Comparison of ENCODE assay signal across 9 mouse cellular contexts in the genomic region with DNA sequence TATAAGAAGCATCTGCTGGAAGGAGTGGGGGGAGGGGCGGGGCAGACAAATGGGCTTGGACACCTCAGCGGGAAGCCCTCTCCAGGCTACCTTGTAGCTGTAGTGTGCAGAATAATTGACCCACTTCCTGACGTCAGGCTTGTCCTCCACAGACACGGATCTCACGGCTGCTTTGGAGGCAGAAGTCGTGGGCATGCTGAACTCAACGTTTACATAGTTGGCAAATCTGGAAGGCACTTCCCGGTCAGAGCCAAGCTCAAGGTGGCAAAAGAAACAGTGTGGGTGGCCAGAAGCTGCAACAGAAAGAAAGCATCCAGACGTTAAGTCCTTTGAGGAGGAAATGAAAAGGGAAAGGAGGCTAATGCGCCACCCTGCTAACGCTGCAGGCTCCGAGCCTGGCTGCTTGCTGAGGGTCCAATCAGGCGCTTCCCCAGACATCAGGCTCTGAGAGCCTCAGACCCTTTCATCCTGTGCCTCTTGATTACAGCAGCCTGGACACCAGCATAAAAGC. TPM values are rescaled to one million over a fixed set of nuclear protein-coding genes. Genes with fewer than 3 reads are reported as not detected.
DNase-seq lines count a peak whose midpoint lies in the region; ATAC-seq lines count a peak whose summit lies in the region.
"Had no signal": no experiment of that assay in that cellular context is flagged by ENCODE, and none has a peak within 500 bp of the region (broad histone marks: within the 10 kb centered on the region; RNA-seq: fewer than 3 reads in every experiment).

No protein-coding gene starts in this region.

- 21% methylated on average over 13 of the region's 13 CpGs for WGBS in lung, embryonic 15.5 days
- WGBS in embryonic facial prominence, embryonic 10.5 days = 23% methylated on average over 13 of the region's 13 CpGs
- 17% methylated on average over 13 of the region's 13 CpGs for WGBS in hindbrain, embryonic 10.5 days

- DNase-seq in lung, adult 18-20 months = no peak
- peak; percentile 56 for DNase-seq in embryonic facial prominence, embryonic 10.5 days (ENCODE audit: low spot score)
- peak; percentile 36 for DNase-seq in hindbrain, embryonic 10.5 days (ENCODE audit: low spot score)
- DNase-seq in left cerebral cortex, postnatal 36 days (ENCODE audit: low spot score in 2 of 2) = peak; percentile 39
- peak; percentile 35 for DNase-seq in neural tube, embryonic 10.5 days (ENCODE audit: extremely low spot score, low spot score)
- no peak for DNase-seq in ovary, postnatal 10 days (ENCODE audit: low spot score)
- DNase-seq in urinary bladder, postnatal 10 days (ENCODE audit: low spot score) = no peak

- no peaks in the 10 kb centered on the region for H3K27me3 ChIP-seq in lung, embryonic 15.5 days
- H3K27me3 ChIP-seq in embryonic facial prominence, embryonic 10.5 days (replicated peaks; ENCODE audit: low read depth, poor library complexity, severe bottlenecking) = no peaks in the 10 kb centered on the region
- H3K27me3 ChIP-seq in hindbrain, embryonic 10.5 days (ENCODE audit: insufficient read depth, poor library complexity, severe bottlenecking) = no peaks in the 10 kb centered on the region
- H3K27me3 ChIP-seq: Patski had no signal

- peak overlapping the region; percentile 11 for H3K4me3 ChIP-seq in lung, embryonic 15.5 days
- peak overlapping the region; percentile 42 for H3K4me3 ChIP-seq in embryonic facial prominence, embryonic 10.5 days
- peak overlapping the region; percentile 35 for H3K4me3 ChIP-seq in hindbrain, embryonic 10.5 days

- ATAC-seq in lung, embryonic 15.5 days (ENCODE audit: borderline replicate concordance, extremely low read depth, low FRiP score, low TSS enrichment) = peak; percentile 16; the same call in 1 of the 2 replicates
- ATAC-seq: Patski had no signal

- intact Hi-C loops in left cerebral cortex, postnatal 36 days (cut with DNase I) = loop anchor here (2.0 to 5.0 kb wide), 3 partner anchors 71 to 157 kb away; a partner anchor contains a TSS

- H3K4me2 ChIP-seq in lung, embryonic 15.5 days = peak overlapping the region; percentile 51

- no peak overlapping the region for H3K27ac ChIP-seq in lung, embryonic 15.5 days
- peak overlapping the region; percentile 7; the same call in 1 of the 2 replicates for H3K27ac ChIP-seq in embryonic facial prominence, embryonic 10.5 days (replicated peaks)
- H3K27ac ChIP-seq in hindbrain, embryonic 10.5 days = peak overlapping the region; percentile 79

- H3K9me3 ChIP-seq in lung, embryonic 15.5 days = no peaks in the 10 kb centered on the region
- H3K9me3 ChIP-seq in embryonic facial prominence, embryonic 10.5 days = no peaks in the 10 kb centered on the region
- H3K9me3 ChIP-seq in hindbrain, embryonic 10.5 days = no peaks in the 10 kb centered on the region

- H3K4me1 ChIP-seq in lung, embryonic 15.5 days = peaks cover 9% of the 10 kb centered on the region; the same call in 1 of the 2 replicates
- H3K4me1 ChIP-seq in embryonic facial prominence, embryonic 10.5 days = peaks cover 18% of the 10 kb centered on the region
- H3K4me1 ChIP-seq in hindbrain, embryonic 10.5 days (replicated peaks) = peaks cover 20% of the 10 kb centered on the region

- H3K36me3 ChIP-seq in lung, embryonic 15.5 days = no peaks in the 10 kb centered on the region
- peaks cover 15% of the 10 kb centered on the region; the same call in 1 of the 2 replicates for H3K36me3 ChIP-seq in embryonic facial prominence, embryonic 10.5 days (replicated peaks)
- H3K36me3 ChIP-seq in hindbrain, embryonic 10.5 days = peaks cover 16% of the 10 kb centered on the region

- no peak overlapping the region for H3K9ac ChIP-seq in lung, embryonic 15.5 days

RNA-seq across cellular contexts. Expression of a gene that starts 51.4 kb away (rescaled TPM):
- polyA plus RNA-seq in lung, embryonic 15.5 days (2015; fragmentation: Nextera tagmentation; extraction: Ambion mirVana) = 42.9 and 46.3 TPM in 2 replicates
- polyA plus RNA-seq in embryonic facial prominence, embryonic 10.5 days (2016; fragmentation: Nextera tagmentation; extraction: Ambion mirVana) = 67.7 and 70.1 TPM in 2 replicates
- polyA plus RNA-seq in hindbrain, embryonic 10.5 days (2016; fragmentation: Nextera tagmentation; extraction: Ambion mirVana) = 61.5 and 62.8 TPM in 2 replicates
- 10 to 100 TPM; 46.1 to 48.6 TPM for total RNA-seq in left cerebral cortex, postnatal 36 days (2021)

Comparison
In these comparisons a context has a peak if more than half of its experiments do, and no peak if none do; other contexts are left out.
1. DNase-seq: peak in embryonic facial prominence, embryonic 10.5 days (single experiment), hindbrain, embryonic 10.5 days (single experiment), left cerebral cortex, postnatal 36 days (2 of 2) and neural tube, embryonic 10.5 days (single experiment); none in lung, adult 18-20 months (0 of 2), ovary, postnatal 10 days (single experiment) and urinary bladder, postnatal 10 days (single experiment).
2. Peak in every context shown above with its lines, with median percentiles within 50 percentile points of each other: H3K4me3 ChIP-seq.